Mouse (Mus musculus): ENCODE measurements around the gene Arl4d.

Gene Arl4d

GRCm38 (mm10) chr11:101674106-101674505, 8.8 kb downstream of the Arl4d start:
- ATAC-seq (ENCODE audit: insufficient number of reproducible peaks, low FRiP score, low TSS enrichment) = no peak

- no peak for ATAC-seq (ENCODE audit: insufficient number of reproducible peaks, low FRiP score, low TSS enrichment)
Measured at GRCm38 (mm10) chr11:101675349-101675748, 10.0 kb downstream of the Arl4d start.

GRCm38 (mm10) chr11:101677655-101678054, 12.3 kb downstream of the Arl4d start:
- no peak for ATAC-seq (ENCODE audit: insufficient number of reproducible peaks, low FRiP score, low TSS enrichment)

- no peak for ATAC-seq (ENCODE audit: insufficient number of reproducible peaks, low FRiP score, low TSS enrichment)
Measured at GRCm38 (mm10) chr11:101678770-101679169, 13.4 kb downstream of the Arl4d start.

- no peak for ATAC-seq (ENCODE audit: insufficient number of reproducible peaks, low FRiP score, low TSS enrichment)
Measured at GRCm38 (mm10) chr11:101679907-101680306, 14.6 kb downstream of the Arl4d start.

- no peak for ATAC-seq (ENCODE audit: insufficient number of reproducible peaks, low FRiP score, low TSS enrichment)
Measured at GRCm38 (mm10) chr11:101680634-101681325, 15.4 kb downstream of the Arl4d start.

- ATAC-seq (ENCODE audit: insufficient number of reproducible peaks, low FRiP score, low TSS enrichment) = no peak
Measured at GRCm38 (mm10) chr11:101681968-101682367, 16.6 kb downstream of the Arl4d start.

- no peak for ATAC-seq (ENCODE audit: insufficient number of reproducible peaks, low FRiP score, low TSS enrichment)
Measured at GRCm38 (mm10) chr11:101682410-101682960, 17.1 kb downstream of the Arl4d start.

- no peak; the same call in 1 of the 2 replicates for ATAC-seq (ENCODE audit: insufficient number of reproducible peaks, low FRiP score, low TSS enrichment)
Measured at GRCm38 (mm10) chr11:101687351-101688301, 22.3 kb downstream of the Arl4d start.

GRCm38 (mm10) chr11:101689701-101690113, 24.4 kb downstream of the Arl4d start:
- ATAC-seq (ENCODE audit: insufficient number of reproducible peaks, low FRiP score, low TSS enrichment) = no peak

- ATAC-seq (ENCODE audit: insufficient number of reproducible peaks, low FRiP score, low TSS enrichment) = no peak
Measured at GRCm38 (mm10) chr11:101690326-101690725, 25.0 kb downstream of the Arl4d start.

- ATAC-seq (ENCODE audit: insufficient number of reproducible peaks, low FRiP score, low TSS enrichment) = no peak
Measured at GRCm38 (mm10) chr11:101695906-101696661, 30.7 kb downstream of the Arl4d start.

- ATAC-seq (ENCODE audit: insufficient number of reproducible peaks, low FRiP score, low TSS enrichment) = no peak
Measured at GRCm38 (mm10) chr11:101697156-101697861, 32.0 kb downstream of the Arl4d start.

GRCm38 (mm10) chr11:101698114-101698513, 32.8 kb downstream of the Arl4d start:
- no peak for ATAC-seq (ENCODE audit: insufficient number of reproducible peaks, low FRiP score, low TSS enrichment)

GRCm38 (mm10) chr11:101699556-101699955, 34.2 kb downstream of the Arl4d start:
- ATAC-seq (ENCODE audit: insufficient number of reproducible peaks, low FRiP score, low TSS enrichment) = no peak

GRCm38 (mm10) chr11:101699991-101700390, 34.6 kb downstream of the Arl4d start:
- ATAC-seq (ENCODE audit: insufficient number of reproducible peaks, low FRiP score, low TSS enrichment) = no peak

- no peak for ATAC-seq (ENCODE audit: insufficient number of reproducible peaks, low FRiP score, low TSS enrichment)
Measured at GRCm38 (mm10) chr11:101700446-101700845, 35.1 kb downstream of the Arl4d start.

GRCm38 (mm10) chr11:101704081-101704480, 38.7 kb downstream of the Arl4d start:
- no peak for ATAC-seq (ENCODE audit: insufficient number of reproducible peaks, low FRiP score, low TSS enrichment)

- no peak for ATAC-seq (ENCODE audit: insufficient number of reproducible peaks, low FRiP score, low TSS enrichment)
Measured at GRCm38 (mm10) chr11:101706764-101707448, 41.6 kb downstream of the Arl4d start.
